Mouse (Mus musculus) spleen, adult 2 months (tissue): ENCODE data around the gene Cmas. TPM values are rescaled to one million over a fixed set of nuclear protein-coding genes. Genes with fewer than 3 reads are reported as not detected.

Source experiments
- DNase-seq, 2 experiments: peaks; one replicate each; pipeline versions ENCODE4 v3.0.0 to v3.0.0-alpha.2; 2012 to 2021; ENCODE audit warnings: low spot score in 2 of 2, low read depth in 1 of 2
- H3K27ac ChIP-seq: fragments of 200-500 bp; 2 replicates; pipeline ENCODE4 v1.5.1; 2012; ENCODE audit warnings: low read length, inconsistent platforms; ENCODE audit not compliant: insufficient read depth
- H3K27me3 ChIP-seq: fragments of 200-500 bp; 2 replicates; pipeline ENCODE4 v1.6.1; 2012; ENCODE audit warnings: mild to moderate bottlenecking, moderate library complexity, low read length, inconsistent platforms; ENCODE audit not compliant: control insufficient read depth, insufficient read depth
- H3K36me3 ChIP-seq: fragments of 200-500 bp; 2 replicates; pipeline ENCODE4 v1.6.1; 2012; ENCODE audit warnings: mild to moderate bottlenecking, low read length, inconsistent platforms; ENCODE audit not compliant: control insufficient read depth, insufficient read depth
- H3K4me1 ChIP-seq: fragments of 200-500 bp; 2 replicates; pipeline ENCODE4 v1.6.1; 2011; ENCODE audit warnings: inconsistent platforms; ENCODE audit not compliant: control insufficient read depth, insufficient read depth, insufficient read length
- H3K4me3 ChIP-seq: fragments of 200-500 bp; 2 replicates; pipeline ENCODE4 v1.5.1; 2011; ENCODE audit warnings: mild to moderate bottlenecking, inconsistent platforms; ENCODE audit not compliant: insufficient read depth, insufficient read length; ENCODE audit errors: extremely low read depth
- CTCF ChIP-seq: fragments of 200-500 bp; IDR thresholded peaks from 2 replicates; pipeline ENCODE4 v1.5.1; 2011; ENCODE audit warnings: mild to moderate bottlenecking, inconsistent platforms; ENCODE audit not compliant: insufficient read depth, insufficient read length, insufficient replicate concordance; ENCODE audit errors: extremely low read depth
- POLR2A ChIP-seq: fragments of 200-500 bp; IDR thresholded peaks from 2 replicates; pipeline ENCODE4 v1.6.1; 2011; ENCODE audit warnings: low read depth, low read length, inconsistent platforms
- WGBS: fragments of 180-500 bp; shearing (Covaris S2); methylation state at CpG from one replicate; pipeline ENCODE4 v1.1.7; 2018; 5-methylcytosine and 5-hydroxymethylcytosine counted together
- polyA plus RNA-seq: library from polyadenylated mRNA; depleted of rRNA; stranded (reverse); fragments of >200 nt; gene quantifications from 2 replicates; pipeline ENCODE4 v1.2.3, GENCODE M21; 2012

Gene Cmas
- polyA plus RNA-seq, 1 experiment = 34.5 TPM

DNA sequence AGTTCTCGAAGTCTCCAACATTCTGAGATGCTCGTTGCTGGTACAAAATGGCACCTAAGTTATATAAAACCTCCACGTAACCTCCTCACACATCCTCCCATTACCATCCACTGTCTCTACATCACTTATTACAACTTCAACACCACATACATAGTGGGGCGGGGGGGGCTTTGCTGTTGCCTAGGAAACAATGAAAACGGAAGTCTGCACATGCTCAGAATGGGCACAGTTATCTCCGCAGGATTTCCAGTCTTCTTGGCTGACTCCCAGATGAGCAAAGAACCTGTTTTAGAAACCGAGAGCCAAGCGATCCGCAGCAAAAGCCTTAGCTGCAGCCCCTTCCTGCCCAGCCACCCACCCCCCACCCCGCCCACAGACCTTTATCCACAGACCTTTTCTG is 33.2 kb downstream of the Cmas start:
- WGBS = 95% methylated on average over 10 of the region's 10 CpGs
- no peak for DNase-seq
- Histone ChIP-seq H3K27ac (no peak overlapping the region), H3K4me1 (no peaks in the 10 kb centered on the region), H3K36me3 (no peaks in the 10 kb centered on the region), H3K27me3 (no peaks in the 10 kb centered on the region), H3K4me3 (no peak overlapping the region)
- no peak for TF ChIP-seq POLR2A
- TF ChIP-seq CTCF = no peak

DNA sequence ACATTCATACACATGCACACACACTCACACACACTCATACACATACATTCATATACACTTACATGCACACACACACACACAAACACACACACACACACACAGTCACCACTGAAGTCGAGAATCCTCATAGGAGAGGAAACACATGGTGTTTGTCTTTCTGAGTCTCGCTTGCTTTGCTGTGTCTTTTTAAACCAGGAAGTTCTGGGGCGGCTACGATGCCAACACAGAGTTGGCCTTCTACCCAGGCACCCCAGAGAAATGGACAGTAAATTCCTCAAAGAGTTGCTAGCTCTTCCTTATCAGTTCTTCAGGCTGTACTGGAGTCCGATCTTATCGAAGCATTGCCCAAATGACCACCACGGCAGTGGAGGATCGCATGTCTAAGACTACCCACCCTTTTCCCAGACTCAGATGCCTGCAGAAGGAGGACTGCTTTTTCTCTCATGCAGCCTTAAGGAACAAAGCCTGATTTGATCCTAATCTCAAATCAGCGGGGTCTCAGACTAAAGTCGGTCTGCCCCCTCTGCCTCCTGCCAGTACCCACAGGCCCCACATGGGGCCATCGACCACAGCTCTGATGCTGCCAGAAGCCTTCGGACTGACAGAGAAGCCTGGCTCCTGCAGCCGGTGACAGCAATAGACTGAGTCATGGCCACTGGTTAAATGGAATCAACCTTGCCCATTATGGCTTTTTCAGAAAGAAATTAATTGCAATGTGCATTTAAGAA is 35.9 kb downstream of the Cmas start:
- H3K36me3 ChIP-seq = no peaks in the 10 kb centered on the region
- H3K4me3 ChIP-seq = no peak overlapping the region
- no peaks in the 10 kb centered on the region for H3K27me3 ChIP-seq
- 21% methylated on average over 13 of the region's 13 CpGs for WGBS
- H3K4me1 ChIP-seq = no peaks in the 10 kb centered on the region
- no peak for TF ChIP-seq POLR2A
- TF ChIP-seq CTCF = no peak
- no peak overlapping the region for H3K27ac ChIP-seq
- DNase-seq = no peak

DNA sequence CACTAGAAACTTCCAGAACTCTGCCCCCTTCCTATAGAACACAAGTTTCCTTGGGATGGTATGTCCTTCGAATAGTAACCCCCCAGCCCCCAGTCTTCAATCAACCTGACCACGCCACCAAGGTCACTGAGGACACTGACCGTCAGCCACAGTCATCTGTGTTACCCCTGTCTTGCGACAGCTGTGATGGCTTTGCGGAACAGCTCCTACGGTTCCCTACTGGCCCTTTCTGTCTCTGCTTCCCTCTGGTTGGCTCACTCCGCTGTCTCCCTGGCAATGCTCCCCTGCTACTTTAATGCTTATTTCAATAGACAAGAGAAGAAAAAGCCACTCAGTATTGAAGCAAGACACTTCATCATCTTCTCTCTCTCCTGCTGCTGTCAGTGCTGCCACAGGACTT is 37.0 kb downstream of the Cmas start:
- Histone ChIP-seq H3K27me3 (no peaks in the 10 kb centered on the region), H3K4me1 (no peaks in the 10 kb centered on the region), H3K4me3 (no peak overlapping the region), H3K36me3 (no peaks in the 10 kb centered on the region), H3K27ac (no peak overlapping the region)
- DNase-seq = no peak
- no peak for TF ChIP-seq POLR2A
- TF ChIP-seq CTCF = no peak
- WGBS = 88% methylated on average over 7 of the region's 7 CpGs

DNA sequence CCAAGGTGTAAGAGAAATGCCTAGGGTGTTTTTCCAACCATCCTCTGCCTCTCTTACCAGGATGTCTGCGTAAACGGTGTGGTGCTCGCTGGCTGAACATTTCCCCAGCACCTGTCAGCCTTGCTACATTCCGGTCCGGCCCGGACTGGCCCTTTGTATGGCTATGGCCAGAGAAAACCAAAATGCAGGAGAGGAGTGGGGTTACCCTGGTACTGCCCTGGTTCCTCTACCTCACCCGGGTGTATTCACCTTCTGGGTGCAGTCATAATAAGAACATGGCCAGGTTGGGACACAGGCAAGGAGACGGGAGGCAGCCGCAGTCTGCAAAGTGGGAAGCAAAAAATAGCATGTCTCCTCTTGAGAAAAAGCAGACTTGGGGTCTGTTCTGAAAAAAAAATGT is 38.6 kb downstream of the Cmas start:
- Histone ChIP-seq H3K27me3 (no peaks in the 10 kb centered on the region), H3K4me3 (no peak overlapping the region), H3K36me3 (no peaks in the 10 kb centered on the region), H3K4me1 (no peaks in the 10 kb centered on the region), H3K27ac (no peak overlapping the region)
- DNase-seq = no peak
- TF ChIP-seq POLR2A (no peak), CTCF (no peak)
- WGBS = 93% methylated on average over 9 of the region's 9 CpGs

DNA sequence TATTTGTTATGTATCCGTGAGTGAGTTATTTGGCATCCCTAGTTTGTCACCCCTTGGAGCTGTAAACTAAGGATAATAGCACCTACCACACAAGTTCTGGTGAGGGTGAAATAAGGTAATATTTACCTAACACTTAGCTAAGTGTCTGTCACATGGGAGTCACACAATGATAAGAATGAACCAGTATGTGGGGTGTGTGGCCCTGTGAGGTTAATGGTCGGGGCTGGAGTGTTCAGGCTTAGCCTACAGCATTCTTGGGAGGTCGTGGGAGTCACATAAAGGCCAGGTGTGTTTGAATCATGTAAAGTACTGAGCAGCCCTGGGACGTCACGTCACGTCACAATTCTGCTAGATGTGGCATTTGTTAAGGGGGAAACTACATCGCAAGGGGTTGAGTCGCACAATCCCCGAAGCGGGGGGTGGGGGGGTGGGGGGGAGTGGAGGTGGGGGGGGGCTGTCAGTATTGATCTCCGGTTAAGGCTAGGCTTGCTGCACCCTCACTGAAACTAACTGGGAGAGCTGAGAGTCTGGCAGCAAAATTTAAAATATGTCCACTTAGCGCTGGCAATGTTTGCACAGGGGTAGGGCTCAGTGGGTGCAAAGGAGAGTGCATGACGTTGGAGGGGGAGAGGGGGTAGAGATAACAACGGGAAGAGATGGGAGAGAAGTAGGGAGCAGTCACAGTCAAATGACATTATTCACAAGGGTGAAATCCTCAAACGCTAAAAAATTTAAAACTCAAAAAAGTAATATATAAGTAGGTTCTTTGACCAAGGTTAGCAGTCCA is 39.4 kb downstream of the Cmas start:
- Histone ChIP-seq H3K27ac (no peak overlapping the region), H3K4me1 (no peaks in the 10 kb centered on the region), H3K4me3 (no peak overlapping the region), H3K36me3 (no peaks in the 10 kb centered on the region), H3K27me3 (no peaks in the 10 kb centered on the region)
- 89% methylated on average over 15 of the region's 15 CpGs for WGBS
- TF ChIP-seq CTCF (no peak), POLR2A (no peak)
- no peak for DNase-seq

DNA sequence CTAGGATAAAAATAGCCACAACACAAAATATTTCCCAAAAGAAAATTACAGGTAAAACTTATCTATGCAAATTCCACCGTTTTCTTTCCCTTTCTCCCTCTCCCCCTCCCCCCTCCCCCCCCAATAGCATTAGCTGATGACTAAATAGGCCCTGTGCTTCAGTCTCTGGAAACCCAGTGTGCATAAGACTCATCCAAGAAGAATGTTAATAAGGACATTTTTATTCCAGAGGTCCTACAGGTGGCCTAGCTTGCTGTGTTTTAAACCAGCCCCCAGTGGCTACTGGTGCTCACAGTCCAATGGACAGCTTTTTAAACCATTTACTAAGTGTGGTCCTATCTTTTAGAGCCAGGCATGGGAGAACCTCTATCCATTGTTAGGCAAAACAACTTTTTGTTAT is 41.5 kb downstream of the Cmas start:
- Histone ChIP-seq H3K4me3 (no peak overlapping the region), H3K36me3 (no peaks in the 10 kb centered on the region), H3K27ac (no peak overlapping the region), H3K27me3 (no peaks in the 10 kb centered on the region), H3K4me1 (no peaks in the 10 kb centered on the region)
- no peak for TF ChIP-seq CTCF
- TF ChIP-seq POLR2A = no peak
- DNase-seq = no peak
- 74% methylated on average over 1 of the region's 1 CpGs for WGBS

DNA sequence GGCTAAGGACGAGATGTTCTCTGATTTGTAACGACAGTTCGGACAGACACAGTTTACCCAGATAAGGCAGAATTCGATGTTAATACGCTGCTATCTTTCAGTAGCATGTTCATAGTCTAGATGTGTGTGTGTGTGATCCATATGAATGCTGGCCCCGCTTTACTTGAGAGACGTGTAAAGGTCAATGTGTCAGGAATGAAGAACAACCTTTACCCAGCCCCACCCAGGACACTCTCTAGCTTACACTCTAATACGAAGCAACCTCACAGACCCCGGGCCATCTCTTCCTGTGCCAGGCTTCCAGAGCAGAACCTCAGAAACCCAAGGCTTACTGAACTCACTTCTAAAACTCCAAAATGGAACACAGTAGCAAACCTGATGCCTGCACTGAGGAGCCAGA is 42.4 kb downstream of the Cmas start:
- 84% methylated on average over 9 of the region's 9 CpGs for WGBS
- Histone ChIP-seq H3K27ac (no peak overlapping the region), H3K27me3 (no peaks in the 10 kb centered on the region), H3K4me3 (no peak overlapping the region), H3K36me3 (no peaks in the 10 kb centered on the region), H3K4me1 (no peaks in the 10 kb centered on the region)
- no peak for DNase-seq
- no peak for TF ChIP-seq POLR2A
- TF ChIP-seq CTCF = no peak
